Mouse (Mus musculus): ENCODE data around the gene Nol3.
"Not testable (repeated sequence)": the region's sequence is repeated elsewhere in the genome, so short reads cannot be mapped to it uniquely, and the experiment has no call there.

Nol3 gene

DNA sequence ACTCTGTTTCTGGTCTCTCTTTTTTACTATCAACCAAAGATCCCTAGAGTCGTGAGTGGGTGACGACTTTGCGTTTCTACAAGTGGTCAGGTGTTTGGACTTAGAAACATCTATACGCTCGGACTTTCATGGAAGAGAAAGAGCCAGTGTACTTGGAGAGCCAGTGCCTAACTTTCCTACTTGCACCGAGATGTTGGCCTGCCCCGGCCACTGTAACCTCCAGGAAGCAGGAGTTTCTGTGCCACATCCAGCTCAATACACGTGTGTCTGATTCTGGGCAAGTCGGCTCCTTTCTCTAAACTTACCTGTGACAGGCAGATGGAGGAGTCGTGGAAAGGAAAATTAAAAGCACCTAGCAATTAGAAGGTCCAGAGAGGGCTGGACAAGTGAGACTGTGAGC, at the start of gene Nol3:
Gene Nol3, plus strand, starts transcription at position 301 of the 400 bp plus-strand sequence.
- DNase-seq (ENCODE audit: low spot score) = no peak

DNA sequence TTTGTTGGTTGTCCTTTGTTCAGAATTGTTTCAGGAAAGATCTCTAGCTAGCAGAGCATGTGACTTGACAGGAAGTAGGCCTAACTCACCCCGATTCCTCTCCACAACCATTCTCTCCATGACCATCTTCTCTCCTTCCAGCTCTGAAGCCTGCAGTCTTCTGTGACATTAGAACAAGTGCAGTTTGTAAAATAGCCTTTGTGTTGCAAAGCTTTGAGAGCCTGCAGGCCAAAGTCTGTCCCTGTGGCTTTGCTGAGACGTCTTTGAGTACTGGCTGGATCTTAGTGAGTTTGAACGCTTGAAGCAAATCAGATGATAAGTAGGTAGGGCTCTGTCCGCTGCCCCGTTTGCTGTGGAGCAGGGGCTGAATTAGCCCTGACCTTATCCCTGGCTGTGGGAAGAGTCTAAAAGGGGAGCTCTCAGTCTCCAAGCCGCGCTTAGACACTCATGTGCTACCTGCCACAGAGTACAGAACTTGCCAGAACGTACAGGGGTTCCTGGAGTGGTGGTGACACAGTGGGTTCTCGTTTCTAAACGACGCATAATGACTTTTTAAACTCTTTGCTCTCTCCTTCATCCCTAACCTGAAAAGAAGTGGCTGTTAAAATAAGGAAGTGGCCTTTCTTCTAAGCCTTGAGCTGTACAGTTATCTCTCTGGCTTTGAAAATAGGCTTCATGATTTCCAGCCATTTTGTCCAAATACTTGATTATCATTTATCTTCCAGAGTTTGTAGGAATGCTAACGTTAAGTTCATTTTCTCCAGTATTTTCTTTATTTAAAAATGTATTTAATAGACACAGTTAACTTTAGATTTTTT, 44.2 kb upstream of the Nol3 start:
- DNase-seq (ENCODE audit: low spot score) = no peak

- DNase-seq (ENCODE audit: low spot score) = not testable (repeated sequence)
Observed at GRCm38 (mm10) chr8:105232321-105232693, 43.6 kb upstream of the Nol3 start.

DNA sequence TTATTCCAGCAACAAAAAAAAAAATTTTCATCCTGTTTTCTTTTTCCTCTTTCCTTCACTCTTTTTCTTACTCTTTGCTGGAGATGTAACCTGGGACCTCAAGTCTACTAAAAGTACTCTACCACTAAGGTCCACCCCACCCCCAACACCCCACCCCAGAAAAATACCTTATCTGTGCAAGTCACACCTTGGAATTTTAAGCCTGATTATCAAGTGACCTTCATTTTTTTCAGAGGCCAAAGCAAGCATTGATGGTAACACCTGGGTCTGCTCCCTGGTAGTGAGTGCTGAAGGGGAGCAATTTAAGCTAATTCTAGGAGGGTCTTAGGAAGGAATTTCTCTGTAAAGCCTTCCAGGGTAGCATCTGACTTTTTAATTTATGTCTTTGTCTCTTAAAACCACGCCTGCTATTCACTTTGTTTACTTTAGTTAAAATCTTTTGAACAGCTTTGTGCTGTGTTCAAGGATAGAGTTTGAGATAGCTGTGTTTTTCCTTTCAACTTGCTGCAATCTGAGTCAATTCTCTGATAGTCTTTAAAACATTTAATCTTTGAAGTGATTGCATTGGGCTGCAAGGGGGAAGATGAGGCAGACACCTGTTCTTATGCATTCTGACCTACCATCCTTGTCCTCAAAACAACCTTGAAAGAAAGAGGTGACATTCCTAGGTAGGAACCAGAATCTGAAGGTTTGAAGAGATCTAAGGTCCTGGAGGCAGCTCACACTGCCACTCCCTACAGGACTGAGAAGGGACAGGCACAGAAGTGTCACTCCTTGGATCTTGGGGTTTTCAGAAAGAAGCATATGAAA, 42.6 kb upstream of the Nol3 start:
- DNase-seq (ENCODE audit: low spot score) = no peak

GRCm38 (mm10) chr8:105235206-105235605, 40.7 kb upstream of the Nol3 start:
- no peak for DNase-seq (ENCODE audit: low spot score)

- no peak for DNase-seq (ENCODE audit: low spot score)
Observed at GRCm38 (mm10) chr8:105237442-105238142, 38.3 kb upstream of the Nol3 start.

- no peak for DNase-seq (ENCODE audit: low spot score)
Observed at GRCm38 (mm10) chr8:105241016-105241415, 34.9 kb upstream of the Nol3 start.

GRCm38 (mm10) chr8:105251954-105252353, 24.0 kb upstream of the Nol3 start:
- DNase-seq (ENCODE audit: low spot score) = no peak

- DNase-seq (ENCODE audit: low spot score) = no peak
Observed at GRCm38 (mm10) chr8:105252680-105253537, 23.0 kb upstream of the Nol3 start.

GRCm38 (mm10) chr8:105253766-105254151, 22.2 kb upstream of the Nol3 start:
- no peak for DNase-seq (ENCODE audit: low spot score)

GRCm38 (mm10) chr8:105254152-105254965, 21.6 kb upstream of the Nol3 start:
- peak; percentile 86 for DNase-seq (ENCODE audit: low spot score)

- peak; percentile 68 for DNase-seq (ENCODE audit: low spot score)
Observed at GRCm38 (mm10) chr8:105254966-105255350, 21.0 kb upstream of the Nol3 start, which contains the start of gene B3gnt9. Gene B3gnt9 (minus strand): TSS chr8:105255153.

GRCm38 (mm10) chr8:105257318-105258114, 18.4 kb upstream of the Nol3 start:
- DNase-seq (ENCODE audit: low spot score) = no peak

DNA sequence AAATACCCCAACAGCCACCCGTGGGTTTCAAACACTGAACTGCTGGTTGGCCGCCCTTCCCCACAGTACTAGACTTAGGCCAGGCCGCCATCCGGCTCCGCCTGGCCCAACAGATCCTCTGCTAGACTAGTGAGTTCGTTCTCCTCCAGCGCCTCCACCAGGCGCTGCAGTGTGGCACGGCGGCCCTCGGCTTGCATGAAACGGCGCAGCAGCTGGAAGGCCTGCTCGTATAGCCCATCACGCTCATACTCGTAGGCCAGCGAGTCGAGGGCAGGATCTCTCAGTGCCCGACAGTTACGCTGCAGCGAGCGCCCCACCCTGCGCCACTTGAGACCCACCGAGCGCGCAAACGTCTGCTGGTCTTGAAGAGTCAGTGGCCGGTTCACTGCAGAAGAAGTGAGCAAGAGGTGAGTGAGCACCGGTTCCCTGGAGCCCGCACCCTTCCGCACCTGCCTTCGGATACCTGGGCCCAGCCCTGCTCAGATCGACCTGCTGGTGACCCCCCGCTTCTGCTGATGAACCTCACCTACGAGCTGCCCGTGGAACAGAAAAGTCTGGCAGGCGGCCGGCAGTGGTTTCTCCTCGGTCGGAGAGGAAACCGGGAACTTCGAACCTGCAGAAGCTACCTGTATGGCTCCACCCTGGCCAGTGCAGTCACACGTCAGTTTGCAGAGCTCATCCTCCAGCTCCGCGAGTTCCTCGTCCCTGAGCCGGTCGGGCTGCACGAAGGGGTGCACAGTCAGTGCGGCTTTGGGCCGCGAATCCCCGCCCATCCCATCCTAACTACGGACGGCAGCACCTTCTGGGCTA, 16.8 kb upstream of the Nol3 start:
- DNase-seq (ENCODE audit: low spot score) = no peak

DNA sequence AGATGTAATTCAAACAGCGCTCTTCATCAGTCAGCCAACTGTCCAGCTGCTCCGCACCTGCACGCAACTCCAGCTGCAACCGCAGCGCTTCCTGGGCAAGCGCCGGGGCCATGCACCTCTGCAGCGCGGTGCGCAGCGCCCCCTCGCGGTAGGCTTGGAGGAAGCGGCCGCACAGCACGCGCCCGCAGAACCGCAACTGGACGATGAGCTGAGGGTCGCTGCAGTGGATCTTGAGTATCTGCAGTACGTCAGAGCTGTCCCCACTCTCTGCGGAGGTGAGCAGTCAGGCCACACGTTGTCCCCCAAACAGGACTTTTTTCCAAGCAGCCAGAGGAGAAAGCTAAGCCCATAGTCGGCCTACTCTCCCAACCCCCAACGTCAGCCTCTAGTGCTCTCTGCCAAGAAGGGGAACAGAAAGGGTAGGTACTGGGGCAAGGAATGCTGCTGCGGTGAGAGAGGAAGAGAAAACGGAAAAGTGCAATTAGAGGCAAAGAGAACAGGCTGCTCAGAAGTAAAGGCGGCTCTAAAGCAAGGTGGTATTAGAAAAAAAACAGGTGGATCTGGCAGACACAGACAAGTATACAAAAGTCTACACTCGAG, 16.1 kb upstream of the Nol3 start:
- DNase-seq (ENCODE audit: low spot score) = peak; percentile 73

DNA sequence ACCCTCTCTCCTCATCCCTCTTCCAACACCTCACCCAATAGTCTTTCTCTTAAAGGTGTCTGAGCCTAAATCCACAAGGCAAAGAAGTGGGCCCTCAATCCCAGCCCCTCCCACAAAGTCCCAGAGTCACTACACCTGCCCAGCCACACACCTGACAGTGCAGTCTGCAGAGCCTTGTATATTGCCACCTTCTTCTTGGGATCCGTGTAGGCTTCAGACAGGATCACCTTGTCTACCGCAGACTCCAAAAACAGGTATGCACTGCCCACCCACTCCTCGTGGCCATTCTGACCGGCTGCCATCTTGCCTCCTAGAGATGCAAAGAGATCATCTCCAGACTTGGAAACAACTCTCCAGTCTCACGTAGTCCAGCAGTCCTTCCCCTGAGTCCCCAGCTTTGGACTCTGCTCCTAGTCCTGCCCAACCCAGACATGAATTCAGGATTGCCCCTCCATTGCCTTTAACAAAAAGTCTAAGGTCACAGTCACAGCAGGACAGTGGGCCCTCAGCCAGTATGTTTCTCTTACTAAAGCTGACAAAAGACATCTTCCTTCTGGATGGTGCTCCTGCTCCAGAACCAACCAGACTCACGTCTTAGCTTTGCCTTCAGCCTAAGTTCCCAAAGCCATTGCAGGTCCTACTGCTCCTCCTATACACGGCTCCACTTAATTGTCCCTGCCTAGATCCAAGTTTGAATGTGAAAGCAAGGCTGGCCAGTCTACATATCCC, 15.4 kb upstream of the Nol3 start:
- DNase-seq (ENCODE audit: low spot score) = no peak

DNA sequence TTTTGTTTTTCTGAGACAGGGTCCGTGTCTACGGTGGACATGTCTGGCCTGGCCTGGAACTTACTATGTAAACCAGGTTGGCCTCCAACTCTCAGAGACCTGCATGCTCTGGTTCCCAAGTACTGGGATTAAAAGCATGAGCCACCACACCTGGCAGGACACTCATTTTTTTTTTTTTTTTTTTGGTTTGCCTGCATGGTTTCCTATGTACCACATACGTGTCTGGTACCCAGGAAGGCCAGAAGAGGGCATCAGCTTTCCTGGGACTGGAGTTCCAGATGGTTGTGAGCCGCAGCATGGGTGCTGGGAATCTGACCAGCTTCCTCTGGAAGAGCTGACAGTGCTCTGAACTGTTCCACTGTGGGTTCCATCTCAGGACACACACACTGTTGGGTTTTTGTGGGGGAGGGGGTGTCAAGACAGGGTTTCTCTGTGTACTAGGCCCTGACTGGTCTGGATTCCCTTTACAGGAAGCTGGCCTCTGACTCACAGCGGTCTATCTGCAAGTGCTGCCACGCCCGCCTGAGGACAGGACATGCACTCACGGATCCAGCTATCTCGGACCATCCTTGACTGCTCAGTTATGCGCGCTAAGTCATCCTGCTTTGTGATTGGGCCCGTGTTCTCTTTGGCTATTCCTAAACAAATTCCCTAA, 14.5 kb upstream of the Nol3 start:
- DNase-seq (ENCODE audit: low spot score) = no peak

Measured in ovary, postnatal 14 days (tissue).